Mouse (Mus musculus) CD4-positive, CD25-positive, alpha-beta regulatory T cell, adult 4 months (primary cell): ENCODE data around the gene Cacna2d3. TPM values are rescaled to one million over a fixed set of nuclear protein-coding genes. Genes with fewer than 3 reads are reported as not detected.

Experiments used
- ATAC-seq: one replicate; pipeline ENCODE4 v1.8.0; 2017
- polyA plus RNA-seq, 2 experiments: library from polyadenylated mRNA; unstranded; fragments of 100-300 nt; shearing (Covaris generic); gene quantifications; one replicate each; pipeline ENCODE4 v1.2.1; 2017

Gene Cacna2d3
- polyA plus RNA-seq, 2 experiments from 2014 or later = not detected

GRCm38 (mm10) chr14:29382786-29383185 is 338.9 kb downstream of the Cacna2d3 start:
- no peak for ATAC-seq

- no peak for ATAC-seq
Observed at GRCm38 (mm10) chr14:29366911-29367310, 354.8 kb downstream of the Cacna2d3 start.

GRCm38 (mm10) chr14:29362448-29362847 is 359.2 kb downstream of the Cacna2d3 start:
- no peak for ATAC-seq

GRCm38 (mm10) chr14:29350627-29351026 is 371.0 kb downstream of the Cacna2d3 start:
- no peak for ATAC-seq

- no peak for ATAC-seq
Observed at GRCm38 (mm10) chr14:29341581-29341980, 380.1 kb downstream of the Cacna2d3 start.

GRCm38 (mm10) chr14:29340728-29341127 is 380.9 kb downstream of the Cacna2d3 start:
- no peak for ATAC-seq

- ATAC-seq = no peak
Observed at GRCm38 (mm10) chr14:29334897-29335296, 386.8 kb downstream of the Cacna2d3 start.

GRCm38 (mm10) chr14:29334216-29334615 is 387.4 kb downstream of the Cacna2d3 start:
- no peak for ATAC-seq

GRCm38 (mm10) chr14:29324430-29324782 is 397.3 kb downstream of the Cacna2d3 start:
- ATAC-seq = no peak

GRCm38 (mm10) chr14:29323718-29324429 is 397.8 kb downstream of the Cacna2d3 start:
- no peak for ATAC-seq

- ATAC-seq = no peak
Observed at GRCm38 (mm10) chr14:29313431-29313830, 408.2 kb downstream of the Cacna2d3 start.

- no peak for ATAC-seq
Observed at GRCm38 (mm10) chr14:29305623-29306022, 416.0 kb downstream of the Cacna2d3 start.

- no peak for ATAC-seq
Observed at GRCm38 (mm10) chr14:29296185-29296754, 425.4 kb downstream of the Cacna2d3 start.

GRCm38 (mm10) chr14:29278901-29279300 is 442.8 kb downstream of the Cacna2d3 start:
- ATAC-seq = no peak

GRCm38 (mm10) chr14:29278401-29278800 is 443.3 kb downstream of the Cacna2d3 start:
- ATAC-seq = no peak

- ATAC-seq = no peak
Observed at GRCm38 (mm10) chr14:29277701-29278100, 444.0 kb downstream of the Cacna2d3 start.

- no peak for ATAC-seq
Observed at GRCm38 (mm10) chr14:29273890-29274289, 447.8 kb downstream of the Cacna2d3 start.

- ATAC-seq = no peak
Observed at GRCm38 (mm10) chr14:29270541-29270940, 451.1 kb downstream of the Cacna2d3 start.

- ATAC-seq = no peak
Observed at GRCm38 (mm10) chr14:29269816-29270215, 451.8 kb downstream of the Cacna2d3 start.

GRCm38 (mm10) chr14:29268609-29269008 is 453.1 kb downstream of the Cacna2d3 start:
- ATAC-seq = no peak

GRCm38 (mm10) chr14:29267233-29267874 is 454.3 kb downstream of the Cacna2d3 start:
- no peak for ATAC-seq

GRCm38 (mm10) chr14:29260621-29261020 is 461.0 kb downstream of the Cacna2d3 start:
- ATAC-seq = no peak

- no peak for ATAC-seq
Observed at GRCm38 (mm10) chr14:29243516-29243915, 478.1 kb downstream of the Cacna2d3 start.

GRCm38 (mm10) chr14:29238446-29238845 is 483.2 kb downstream of the Cacna2d3 start:
- ATAC-seq = no peak
